Mouse (Mus musculus) brain, adult 2 months (tissue): ENCODE results near the gene H2afv.

Experiments
- DNase-seq: peaks from one replicate; pipeline ENCODE4 v3.0.0; 2011; ENCODE audit warnings: low read depth, low spot score

Gene H2afv

DNA sequence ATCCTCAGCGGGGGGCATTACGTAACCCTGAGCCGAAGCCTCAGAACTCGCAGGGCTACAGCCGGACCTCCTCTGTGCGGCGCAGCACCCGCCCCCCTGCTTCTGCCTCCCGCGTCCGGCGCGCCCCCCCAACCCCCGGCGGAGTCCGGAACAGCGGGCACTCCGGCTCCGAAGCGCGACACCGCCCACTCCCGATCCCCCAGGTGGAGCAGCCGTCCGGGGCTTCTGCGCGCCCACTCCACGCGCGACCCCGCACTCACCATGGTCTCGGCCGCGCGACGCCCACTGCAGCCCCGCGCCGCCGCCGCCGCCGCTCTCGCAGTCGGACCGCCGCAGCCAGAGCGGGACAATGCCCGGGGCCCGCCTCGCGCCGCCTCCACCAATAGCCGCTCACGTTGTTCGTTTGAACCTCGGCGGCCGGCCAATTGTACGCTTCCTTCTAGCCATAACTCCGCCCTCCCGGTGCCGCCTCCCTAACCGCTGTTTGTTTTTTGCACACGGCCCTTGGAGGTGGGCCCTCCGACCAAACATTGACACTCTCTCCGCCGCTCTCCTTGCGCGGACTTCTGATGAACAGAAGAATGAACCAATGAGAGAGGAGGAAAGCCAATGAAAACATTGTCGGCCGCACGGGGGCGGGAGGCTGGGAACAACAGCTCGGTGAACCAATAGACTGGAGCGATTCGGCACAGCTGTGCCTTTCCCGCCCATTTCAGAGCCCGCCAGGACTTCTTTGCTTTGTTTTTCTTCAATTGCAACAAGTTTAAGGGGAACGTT, at the start of gene H2afv:
TSS of gene H2afv (minus strand) at position 367 of the 777 bp plus-strand sequence.
- peak; percentile 100 for DNase-seq

DNA sequence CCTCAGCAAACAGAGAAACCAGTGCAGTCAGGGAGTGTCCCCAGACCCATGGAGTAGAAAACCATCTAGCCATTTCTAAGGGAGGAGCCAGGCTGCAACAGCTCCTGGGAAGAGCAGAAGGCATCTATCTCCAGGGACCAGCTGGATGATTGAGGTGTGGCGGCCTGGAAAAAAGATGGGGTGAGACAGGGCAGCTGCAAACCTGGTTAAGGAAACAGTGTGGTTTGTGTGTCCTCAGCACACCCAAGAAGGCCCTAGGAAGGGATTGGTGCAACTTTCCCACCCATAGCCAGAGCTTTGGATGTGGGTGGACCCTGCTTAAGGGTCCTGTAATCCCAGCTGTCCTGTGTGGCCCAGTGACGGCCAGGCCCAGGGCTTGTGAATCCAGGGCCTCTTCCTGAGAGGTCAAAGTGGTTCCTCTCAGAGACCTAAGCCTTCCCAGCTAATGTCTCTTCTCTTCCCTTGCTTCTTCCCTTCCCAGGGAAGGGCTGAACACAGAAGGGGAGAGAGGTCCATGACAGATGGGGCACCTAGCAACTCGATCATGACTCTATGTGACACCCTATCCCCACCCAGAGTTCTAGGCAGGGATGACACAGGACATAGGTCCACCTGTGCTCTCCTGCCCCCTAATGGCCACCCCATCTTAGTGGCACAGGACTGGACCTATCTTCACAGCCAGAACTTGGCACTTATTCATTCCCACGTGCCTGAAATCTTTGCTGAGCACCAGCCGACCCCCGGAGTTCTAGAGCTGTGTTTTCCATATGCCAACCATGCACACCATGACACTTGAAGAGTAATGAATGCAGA, 45.7 kb upstream of the H2afv start:
- peak; percentile 75 for DNase-seq

DNA sequence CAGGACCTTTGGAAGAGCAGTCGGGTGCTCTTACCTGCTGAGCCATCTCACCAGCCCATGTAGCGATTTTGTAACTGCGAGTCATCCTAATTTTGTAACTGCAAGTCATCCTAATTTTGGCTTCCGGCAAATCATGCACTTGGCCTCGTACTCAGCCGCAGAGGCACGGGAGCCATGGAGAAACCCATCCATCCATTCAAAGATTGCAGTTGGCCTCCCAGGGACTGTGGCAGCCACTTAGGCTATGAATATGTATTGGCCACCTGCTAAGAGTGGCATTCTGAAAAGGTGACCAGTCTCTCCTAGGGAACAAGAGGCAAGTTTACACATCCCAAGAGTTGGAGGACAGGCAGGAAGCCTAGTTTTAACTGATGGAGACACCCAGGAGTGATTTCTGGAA, 45.0 kb upstream of the H2afv start:
- no peak for DNase-seq

DNA sequence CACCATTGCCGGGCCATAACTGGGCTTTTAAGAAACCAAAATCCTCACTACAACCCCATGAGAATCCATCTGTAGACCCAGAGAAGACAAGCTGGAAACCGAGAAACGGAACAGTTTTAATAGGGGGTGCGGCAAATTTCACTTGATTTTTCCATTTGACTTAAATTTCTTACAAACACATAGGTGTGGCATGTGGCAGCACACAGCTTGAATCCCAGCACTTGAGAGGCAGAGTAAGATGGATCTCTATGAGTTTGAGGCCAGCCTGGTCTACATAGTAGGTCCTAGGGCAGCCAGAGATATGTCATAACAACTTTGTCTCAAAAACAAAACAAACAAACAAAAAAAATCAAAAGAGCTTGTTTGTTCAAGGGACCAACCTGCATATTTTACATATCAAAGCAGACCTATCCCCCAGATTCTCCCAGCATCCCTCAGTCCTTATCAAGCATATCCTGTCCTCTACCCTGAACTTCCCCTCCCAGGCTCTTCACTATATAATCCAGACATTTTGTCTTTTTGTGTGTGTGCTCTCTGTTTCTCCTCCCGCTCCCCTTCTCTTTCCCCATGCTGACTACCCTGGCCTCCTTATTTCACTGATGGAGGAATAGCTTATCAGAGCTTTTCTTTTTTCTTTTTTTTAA, 43.9 kb upstream of the H2afv start:
- no peak for DNase-seq

DNA sequence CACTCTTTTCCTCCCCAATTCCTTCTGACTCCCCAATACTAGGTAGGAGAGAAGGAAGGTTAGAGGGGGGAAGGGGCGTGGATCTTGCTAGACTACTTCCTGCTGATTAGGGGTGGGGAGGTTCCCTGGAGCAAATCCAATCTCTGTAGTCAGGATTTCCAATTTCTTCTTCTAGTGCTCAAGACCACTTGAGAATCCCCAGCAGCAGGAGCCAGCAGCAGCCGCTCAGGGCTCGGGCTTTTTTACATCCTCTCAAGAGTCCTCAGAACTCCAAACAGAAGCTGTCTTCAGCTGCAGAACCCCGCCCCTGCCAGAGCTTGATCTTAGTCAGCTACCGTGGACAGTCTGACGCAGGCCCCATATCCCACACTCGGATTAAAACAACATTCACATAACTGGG, 43.3 kb upstream of the H2afv start:
- DNase-seq, result no peak

DNA sequence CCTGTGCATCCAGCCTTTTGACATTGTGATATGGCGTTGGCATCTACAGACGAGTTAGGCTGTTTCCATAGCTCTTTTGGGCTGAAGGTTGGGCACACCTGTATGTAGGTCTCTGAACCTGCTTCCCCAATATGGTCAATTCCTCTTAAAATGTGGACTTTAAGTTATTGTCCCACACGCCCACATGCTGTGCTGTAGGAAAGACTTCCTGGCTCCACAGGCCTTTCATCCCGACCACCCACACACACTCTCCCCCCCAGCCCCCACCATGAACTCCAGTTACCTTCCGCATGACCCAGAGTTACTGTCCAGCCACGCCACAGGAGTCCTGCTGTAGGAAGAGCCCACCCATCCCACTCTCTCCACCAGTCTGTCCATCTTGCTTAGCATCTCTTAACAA, 42.7 kb upstream of the H2afv start:
- DNase-seq, result no peak

DNA sequence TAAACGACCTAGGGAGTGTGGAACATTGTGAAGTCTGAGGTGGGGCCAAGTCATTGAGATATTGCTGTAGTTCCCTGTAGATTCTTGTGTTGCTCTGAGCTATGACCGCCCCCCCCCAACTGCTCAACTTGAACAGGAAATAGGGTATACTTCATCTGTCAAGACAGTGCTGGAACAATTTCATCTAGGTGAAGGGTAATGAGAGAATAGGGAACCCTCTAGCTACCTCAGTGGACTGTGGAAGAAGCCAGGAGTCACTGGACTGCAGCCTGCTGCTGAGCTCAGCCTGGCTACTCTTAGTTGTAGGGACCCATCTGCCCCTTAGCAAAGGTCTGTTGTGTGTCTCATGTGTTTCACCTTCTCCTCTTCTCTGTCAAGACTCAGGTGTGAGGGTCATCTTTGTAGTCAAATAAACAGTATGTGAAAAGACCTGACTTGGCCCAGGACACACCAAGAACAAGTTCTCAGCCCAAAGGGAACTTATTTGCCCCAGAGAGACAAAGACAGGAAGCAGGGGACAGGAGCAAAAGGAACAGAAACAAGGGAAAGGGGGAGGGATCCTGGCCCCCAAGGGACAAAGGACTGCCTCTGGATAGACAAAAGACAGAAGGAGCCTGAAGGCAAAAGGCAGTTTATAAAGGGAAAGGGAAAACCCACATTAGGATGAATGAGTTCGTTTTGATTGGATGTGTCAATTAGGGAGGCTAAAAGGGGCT, 40.2 kb upstream of the H2afv start:
- no peak for DNase-seq

DNA sequence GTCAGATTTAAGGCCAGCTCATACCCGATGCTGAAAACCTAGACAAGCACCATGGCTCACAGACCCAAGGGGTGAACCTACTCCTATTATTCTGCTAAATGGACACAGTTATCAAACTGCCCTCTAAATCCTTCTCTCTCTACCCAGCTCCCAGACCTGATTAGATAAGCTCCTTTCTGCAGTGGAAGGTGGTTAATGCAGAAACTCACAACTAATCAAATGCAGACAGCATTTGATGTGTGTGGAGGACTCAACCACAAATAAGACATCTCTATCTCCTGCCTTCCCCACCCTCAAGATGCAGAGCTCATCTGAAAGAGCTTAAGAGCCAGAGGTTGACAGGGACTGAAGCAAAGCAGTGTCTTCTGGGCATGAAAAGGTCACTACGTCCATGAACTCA, 38.9 kb upstream of the H2afv start:
- no peak for DNase-seq

DNA sequence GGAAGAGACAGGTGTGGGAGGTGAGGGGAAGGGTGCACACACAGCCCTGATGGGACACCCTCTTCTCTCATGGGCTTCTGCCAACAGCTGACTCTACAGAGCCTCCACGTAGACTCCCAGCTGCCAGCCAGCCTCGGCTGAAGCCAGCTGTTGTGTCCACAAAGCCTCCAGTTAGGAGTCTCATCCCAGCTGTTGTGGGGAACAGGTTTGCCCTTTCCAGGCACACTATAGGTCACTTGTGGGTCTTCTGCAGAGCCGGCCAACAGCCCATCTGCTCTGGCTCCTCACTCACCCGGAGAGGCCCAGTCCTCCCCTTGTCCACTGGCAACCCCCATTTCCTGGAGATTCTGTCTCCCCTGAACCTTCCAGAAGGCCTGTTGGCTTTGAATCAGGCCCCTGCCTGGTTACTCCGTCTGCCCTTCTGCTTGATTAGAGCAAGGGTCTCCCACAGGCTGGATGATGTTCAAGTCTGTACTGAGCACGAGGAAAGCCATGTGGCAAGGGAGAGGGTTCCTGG, 37.5 kb upstream of the H2afv start:
- DNase-seq, result peak; percentile 92

DNA sequence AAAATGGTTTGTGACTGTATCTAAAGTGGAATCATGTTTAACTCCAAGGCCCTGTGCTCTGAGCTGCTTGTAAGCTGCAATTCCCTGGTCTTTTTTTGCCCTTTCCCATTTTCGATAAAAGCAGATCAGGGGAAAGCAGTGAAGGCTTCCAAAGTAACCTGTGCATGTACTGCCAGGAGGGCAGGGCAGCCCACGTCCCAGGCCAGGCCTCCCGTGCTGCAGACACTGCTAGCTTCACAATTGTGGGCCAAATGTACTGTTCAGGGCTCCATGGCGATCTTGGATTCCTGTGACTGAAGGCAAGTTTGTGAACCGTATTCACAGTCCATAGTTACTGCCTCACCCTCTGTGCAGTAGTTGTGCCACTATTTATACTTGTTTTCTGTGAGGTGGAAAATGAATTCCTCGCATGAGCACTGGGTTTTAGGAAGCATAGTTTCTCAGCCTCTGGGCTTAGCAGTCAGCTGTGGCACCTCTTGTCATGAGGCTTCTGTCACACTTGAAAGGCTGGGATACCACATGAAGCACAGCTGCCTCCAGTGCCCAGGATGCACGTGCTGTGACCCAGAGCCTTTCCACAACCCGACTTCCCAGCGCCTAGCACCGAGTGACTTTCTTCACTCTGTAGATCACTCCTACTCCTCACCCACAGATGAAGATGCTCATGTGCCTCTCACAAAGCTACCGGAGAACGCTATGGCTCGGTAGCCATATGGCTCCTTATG, 36.6 kb upstream of the H2afv start:
- peak; percentile 48 for DNase-seq

DNA sequence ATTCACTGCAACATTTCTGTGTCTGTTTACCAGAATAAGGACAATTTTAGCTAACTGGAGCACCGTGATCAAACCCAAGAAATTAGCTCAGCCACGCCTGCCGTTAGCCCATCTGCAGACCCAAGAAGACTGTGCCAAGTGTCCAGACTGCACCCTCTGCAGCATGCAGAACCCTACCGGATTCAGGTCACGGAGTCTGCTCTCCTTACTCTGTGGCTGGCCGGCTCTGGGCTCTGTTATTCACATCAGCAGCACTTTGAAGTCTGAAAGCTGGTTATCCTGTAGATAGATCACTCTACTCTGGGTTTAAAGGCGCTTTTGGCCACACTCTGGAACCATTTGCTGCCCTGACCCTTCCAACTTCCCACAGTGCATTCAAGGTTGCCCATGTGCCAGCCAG, 35.9 kb upstream of the H2afv start:
- DNase-seq, result peak; percentile 93

DNA sequence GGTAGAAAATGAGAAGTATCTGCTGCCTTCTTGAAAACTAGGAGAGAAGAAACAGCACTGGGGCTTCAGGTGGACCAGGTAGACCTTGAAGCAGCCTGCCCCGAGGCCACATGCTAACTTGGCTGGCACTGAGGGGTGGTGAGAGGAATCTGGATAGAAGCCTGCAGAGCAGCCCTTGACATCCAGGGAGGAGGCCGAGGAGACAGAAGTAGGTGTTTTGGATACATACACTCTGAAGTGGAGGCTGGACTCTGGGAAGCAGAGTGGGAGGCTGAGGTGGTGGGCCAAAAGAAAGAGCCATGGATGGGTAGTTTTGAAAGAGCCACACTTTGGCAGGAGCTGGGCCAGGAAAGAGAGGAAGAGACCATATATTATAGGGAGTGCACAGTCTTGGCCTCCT, 35.0 kb upstream of the H2afv start:
- DNase-seq, result no peak

DNA sequence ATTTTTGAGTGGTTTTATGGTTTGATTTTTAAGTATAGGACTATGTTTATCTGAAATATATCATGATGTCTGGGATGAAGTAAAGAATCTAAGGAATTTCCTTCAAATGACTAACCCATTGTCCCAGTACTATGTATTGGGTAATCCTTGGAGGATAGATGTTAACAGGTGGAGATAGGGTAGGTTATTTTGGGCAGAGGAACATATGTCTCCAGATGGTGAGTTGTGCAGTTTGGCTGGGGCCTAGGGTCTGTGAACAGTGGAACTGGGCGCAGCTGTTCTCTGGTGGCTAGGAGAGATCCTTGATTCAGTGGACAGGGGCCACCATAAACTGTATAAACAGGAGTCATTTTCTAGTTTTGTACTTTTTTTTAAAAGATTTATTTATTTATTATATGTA, 33.1 kb upstream of the H2afv start:
- no peak for DNase-seq

DNA sequence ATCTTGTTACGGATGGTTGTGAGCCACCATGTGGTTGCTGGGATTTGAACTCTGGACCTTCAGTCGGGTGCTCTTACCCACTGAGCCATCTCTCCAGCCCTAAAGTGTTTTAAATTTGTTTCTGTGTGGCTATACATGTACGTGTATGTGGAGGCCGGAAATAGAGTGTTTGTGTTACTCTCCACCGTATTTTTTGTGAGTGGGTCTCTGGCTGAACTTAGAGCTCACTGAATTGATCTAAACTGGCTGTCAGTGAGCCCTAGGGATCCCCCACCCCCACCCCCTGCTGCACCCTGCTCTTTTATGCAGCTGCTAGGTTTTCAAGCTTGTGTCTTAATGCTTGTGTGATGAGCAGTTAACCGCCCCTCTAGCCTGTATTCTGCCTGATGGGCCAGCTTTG, 32.6 kb upstream of the H2afv start:
- DNase-seq, result no peak

DNA sequence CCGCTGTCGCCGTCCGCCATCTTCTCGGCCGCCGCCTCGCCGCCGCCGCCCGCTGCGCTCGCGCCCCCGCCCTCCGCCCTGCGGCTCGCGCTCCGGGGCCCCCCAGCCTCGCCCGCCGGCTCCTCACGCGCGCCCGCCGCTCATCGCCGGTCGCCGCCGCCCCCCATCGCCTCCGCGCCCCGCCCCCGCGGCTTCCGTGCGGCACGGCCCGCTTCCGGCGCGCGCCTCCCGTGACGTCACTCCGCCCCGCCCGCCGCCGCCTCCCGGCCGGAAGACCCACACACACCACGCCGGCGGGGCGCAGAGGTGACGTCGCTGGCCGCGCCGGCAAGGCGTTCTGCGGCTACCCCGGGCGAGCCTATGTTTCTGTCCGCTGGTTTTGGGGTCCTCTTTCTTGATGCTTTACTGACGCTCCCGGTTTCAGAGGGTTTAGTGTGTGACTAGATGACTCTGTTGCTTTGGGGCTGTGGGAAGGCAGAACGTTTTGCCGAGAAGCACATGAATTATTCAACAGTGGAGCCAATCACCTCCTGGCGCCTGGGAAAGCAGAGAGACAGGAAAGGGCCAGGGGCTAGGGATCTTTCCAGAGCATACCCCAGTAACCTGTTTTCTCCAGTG, 31.7 kb upstream of the H2afv start, which contains the start of gene Purb:
TSS of gene Purb (minus strand) at position 51 of the 618 bp plus-strand sequence.
- DNase-seq, result peak; percentile 95

DNA sequence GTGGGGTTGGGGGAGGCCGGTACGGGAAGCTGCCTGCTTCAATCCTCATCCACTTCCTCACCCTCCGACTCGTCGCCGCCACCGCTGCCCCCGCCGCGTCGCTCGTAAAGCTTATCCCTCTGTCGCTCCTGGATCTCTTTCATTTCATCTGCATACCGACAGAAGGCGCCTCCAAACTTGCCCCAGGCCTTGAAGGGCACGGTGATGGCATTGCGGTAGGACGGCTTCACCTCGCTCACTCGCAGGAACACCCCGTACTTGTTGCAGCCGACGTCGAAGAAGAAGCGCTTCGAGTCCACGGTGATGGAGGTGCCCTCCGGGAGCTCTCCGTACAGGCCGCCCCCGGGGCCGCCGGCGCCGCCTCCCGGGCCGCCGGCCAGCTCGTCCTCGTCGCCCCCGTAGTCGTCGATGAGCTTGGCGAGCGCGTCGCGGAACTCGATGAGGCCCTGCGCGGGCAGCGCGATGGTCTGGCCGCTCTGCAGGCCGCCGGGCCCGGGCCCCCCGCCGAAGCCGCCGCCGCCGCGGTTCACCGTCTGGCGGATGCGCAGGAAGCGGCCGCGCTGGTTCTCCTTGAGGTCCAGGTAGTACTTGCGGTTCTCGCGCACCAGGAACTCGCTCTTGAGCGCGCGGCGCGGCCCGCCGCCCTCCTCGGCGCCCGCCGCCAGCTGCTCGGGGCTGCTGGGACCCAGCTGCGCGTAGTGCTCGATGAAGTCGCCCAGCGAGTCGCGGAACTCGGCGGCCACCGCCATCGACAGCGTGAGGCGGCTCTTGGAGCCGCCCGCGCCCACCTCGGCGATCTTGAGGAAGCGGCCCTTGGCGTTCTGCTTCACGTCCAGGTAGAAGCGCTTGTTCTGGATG, 30.9 kb upstream of the H2afv start:
- peak; percentile 67 for DNase-seq

DNA sequence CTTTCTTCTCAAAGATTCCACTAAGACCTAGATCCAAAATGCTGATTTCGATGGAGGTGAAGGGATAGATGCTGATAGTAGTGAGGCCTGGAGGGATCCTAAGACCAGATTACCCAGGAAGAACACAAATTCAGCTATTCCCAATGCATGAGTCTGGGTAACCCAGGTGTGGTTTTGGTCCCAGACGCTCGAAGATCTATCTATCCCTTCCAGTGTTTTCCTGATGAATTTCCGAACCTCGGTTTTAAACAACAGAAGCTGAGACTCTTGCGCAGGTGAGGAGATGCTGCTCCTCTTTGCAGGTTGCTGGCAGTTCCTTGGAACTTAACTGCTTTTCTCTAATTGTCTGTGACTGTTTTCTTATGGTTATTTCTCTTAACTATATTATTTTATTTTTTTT, 30.1 kb upstream of the H2afv start:
- no peak for DNase-seq

DNA sequence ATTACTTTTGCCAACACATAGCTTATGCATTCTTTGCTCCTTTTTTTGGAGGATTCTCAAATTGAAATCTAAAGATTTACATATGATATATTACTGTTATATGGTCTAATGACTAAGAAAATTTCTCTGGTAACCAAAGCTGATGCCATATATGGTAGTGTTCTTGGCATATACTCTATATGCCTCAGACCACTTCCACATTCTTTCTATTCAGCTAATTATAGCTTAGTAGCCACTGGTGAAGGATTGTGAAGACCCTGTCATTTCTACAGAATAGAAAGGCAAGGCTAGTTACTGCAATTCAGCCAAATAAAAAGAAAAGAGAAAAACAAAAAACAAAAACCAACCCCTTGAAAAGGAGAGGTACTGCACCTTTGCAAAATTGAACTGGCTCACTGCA, 27.8 kb upstream of the H2afv start:
- DNase-seq, result no peak

DNA sequence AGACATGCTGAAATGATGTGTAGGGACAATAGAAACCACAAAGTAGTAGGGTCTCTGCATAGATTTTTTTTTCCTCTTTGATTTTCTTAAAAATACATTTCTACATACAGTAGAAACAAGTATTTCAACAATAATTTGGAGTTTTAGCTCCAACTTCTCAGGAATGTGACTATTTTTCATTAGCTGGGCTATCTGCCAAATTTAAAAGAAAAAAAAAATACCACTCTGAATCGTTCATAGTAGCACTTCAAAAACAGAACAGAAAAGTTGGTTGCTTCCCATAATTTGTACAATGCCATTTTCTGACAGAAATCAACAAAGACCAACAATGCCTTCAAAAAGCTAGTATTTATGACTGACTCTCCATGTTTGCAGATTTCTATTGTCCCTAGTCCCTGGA, 27.2 kb upstream of the H2afv start:
- no peak for DNase-seq

DNA sequence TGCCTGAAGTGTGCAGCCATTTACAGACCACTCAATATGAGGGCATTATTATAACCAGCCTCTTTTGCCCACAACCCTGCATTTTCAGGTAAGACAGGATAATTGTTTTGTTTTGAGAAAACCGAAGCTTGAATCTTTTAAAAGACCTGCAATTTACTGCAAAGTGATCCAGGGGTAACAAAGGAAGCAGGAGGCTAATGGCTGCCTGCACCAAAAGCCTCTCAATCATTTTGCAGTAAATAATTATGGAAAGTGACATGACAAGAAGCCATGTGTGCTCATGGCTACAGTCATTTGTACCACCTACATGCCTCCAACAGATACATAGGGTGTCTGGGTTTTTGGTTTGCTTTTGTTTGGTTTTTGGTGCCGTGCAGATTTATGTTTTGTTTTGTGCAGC, 26.8 kb upstream of the H2afv start:
- DNase-seq, result no peak
